Mouse (Mus musculus) lung, adult 2 months (tissue): ENCODE results near the gene Hmgcl. TPM values are rescaled to one million over a fixed set of nuclear protein-coding genes. Genes with fewer than 3 reads are reported as not detected.

Source experiments
- DNase-seq: peaks from one replicate; pipeline ENCODE4 v3.0.0; 2022
- H3K4me1 ChIP-seq: fragments of 200-500 bp; 2 replicates; pipeline ENCODE4 v1.6.1; 2011; ENCODE audit warnings: low read length; ENCODE audit not compliant: control insufficient read depth, insufficient read depth
- H3K4me3 ChIP-seq: fragments of 200-500 bp; replicated peaks from 2 replicates; pipeline ENCODE3; 2011; ENCODE audit warnings: low read depth, mild to moderate bottlenecking, control low read depth, low read length; ENCODE audit errors: extremely low read depth
- CTCF ChIP-seq: fragments of 200-500 bp; IDR thresholded peaks from 2 replicates; pipeline ENCODE4 v1.5.1; 2011; ENCODE audit warnings: mild to moderate bottlenecking, low read length, control low read depth; ENCODE audit not compliant: insufficient read depth
- POLR2A ChIP-seq: fragments of 200-500 bp; IDR thresholded peaks from 2 replicates; pipeline ENCODE4 v1.6.1; 2011; ENCODE audit warnings: low read depth, mild to moderate bottlenecking, control low read depth, low read length, borderline replicate concordance; ENCODE audit errors: extremely low read depth
- WGBS: fragments of 180-500 bp; shearing (Covaris S2); methylation state at CpG from one replicate; pipeline ENCODE4 v1.1.7; 2018; 5-methylcytosine and 5-hydroxymethylcytosine counted together
- polyA plus RNA-seq: library from polyadenylated mRNA; depleted of rRNA; stranded (reverse); fragments of >200 nt; gene quantifications from 2 replicates; pipeline ENCODE4 v1.2.3, GENCODE M21; 2012

Hmgcl gene
- polyA plus RNA-seq, 1 experiment, result 49.6 TPM

DNA sequence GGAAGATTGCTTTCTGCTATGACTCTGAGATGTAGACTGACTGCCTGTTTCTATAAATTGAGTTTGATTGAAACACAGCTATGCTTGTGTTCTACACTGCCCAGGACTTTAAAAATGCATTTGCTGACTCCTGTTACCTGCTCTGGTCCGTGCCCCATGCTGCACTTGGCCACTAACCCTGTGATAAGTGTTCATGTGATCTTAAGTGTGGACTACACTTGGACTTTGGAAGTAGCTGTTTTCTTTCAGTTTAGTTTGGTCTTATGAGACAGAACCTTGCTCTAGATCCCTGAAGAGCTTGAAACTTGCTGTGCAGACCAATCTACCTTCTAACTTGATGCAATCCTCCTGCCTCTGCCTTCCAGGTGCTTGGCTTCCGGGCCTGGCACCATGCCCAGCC, 21.8 kb upstream of the Hmgcl start:
- 68% methylated on average over 2 of the region's 2 CpGs for WGBS
- no peak for DNase-seq
- peaks cover 6% of the 10 kb centered on the region; the same call in 1 of the 2 replicates for H3K4me1 ChIP-seq
- H3K4me3 ChIP-seq, result no peak overlapping the region
- TF ChIP-seq POLR2A, result no peak
- no peak for TF ChIP-seq CTCF

- 79% methylated on average over 5 of the region's 5 CpGs for WGBS
- TF ChIP-seq POLR2A (no peak), CTCF (no peak)
- peaks cover 4% of the 10 kb centered on the region; the same call in 1 of the 2 replicates for H3K4me1 ChIP-seq
- DNase-seq, result no peak
- no peak overlapping the region for H3K4me3 ChIP-seq
These were observed 20.9 kb upstream of the Hmgcl start for GRCm38 (mm10) chr4:135925341-135925740.

DNA sequence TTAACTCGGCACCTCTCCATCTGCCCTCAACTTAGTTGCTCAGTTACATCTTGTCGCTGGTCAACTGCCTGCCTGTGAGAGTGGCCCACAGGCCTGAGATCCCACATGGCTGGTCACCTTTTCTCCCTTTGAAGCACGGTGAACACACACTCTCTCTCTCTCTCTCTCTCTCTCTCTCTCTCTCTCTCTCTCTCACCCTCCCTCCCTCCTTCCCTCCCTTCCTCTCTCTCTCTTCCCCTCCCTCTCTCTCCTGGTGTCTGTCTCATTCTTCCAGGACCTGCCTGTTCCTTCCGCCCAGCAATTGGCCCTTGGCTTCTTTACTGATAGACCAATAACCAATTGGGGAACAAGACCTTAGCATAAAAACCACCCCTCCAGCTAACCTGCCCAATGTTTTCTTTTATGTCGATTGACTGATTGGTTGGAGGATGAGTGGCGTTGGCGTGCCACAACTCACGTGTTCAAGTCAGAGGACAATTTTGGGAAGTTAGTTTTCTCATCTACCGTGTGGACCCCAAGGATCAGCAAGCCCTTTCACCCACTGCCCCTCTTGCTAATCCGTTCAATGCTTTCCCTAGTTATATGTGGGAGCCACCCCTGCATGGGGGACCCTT, 19.9 kb upstream of the Hmgcl start:
- Histone ChIP-seq H3K4me3 (no peak overlapping the region), H3K4me1 (peaks cover 4% of the 10 kb centered on the region; the same call in 1 of the 2 replicates)
- TF ChIP-seq POLR2A (no peak), CTCF (no peak)
- 85% methylated on average over 10 of the region's 10 CpGs for WGBS
- DNase-seq, result no peak

- no peak for DNase-seq
- WGBS, result 70% methylated on average over 3 of the region's 3 CpGs
- TF ChIP-seq POLR2A, result no peak
- no peak for TF ChIP-seq CTCF
- Histone ChIP-seq H3K4me3 (no peak overlapping the region), H3K4me1 (peaks cover 2% of the 10 kb centered on the region; the same call in 1 of the 2 replicates)
These were observed 19.4 kb upstream of the Hmgcl start for GRCm38 (mm10) chr4:135926861-135927260.

- 90% methylated on average over 9 of the region's 9 CpGs for WGBS
- H3K4me3 ChIP-seq, result no peak overlapping the region
- DNase-seq, result no peak
- no peak for TF ChIP-seq POLR2A
- TF ChIP-seq CTCF, result no peak
- no peaks in the 10 kb centered on the region for H3K4me1 ChIP-seq
These were observed 17.9 kb upstream of the Hmgcl start for GRCm38 (mm10) chr4:135928376-135928775.

- no peak for TF ChIP-seq CTCF
- no peak for TF ChIP-seq POLR2A
- DNase-seq, result no peak
These were observed 16.8 kb upstream of the Hmgcl start for GRCm38 (mm10) chr4:135929405-135929804.

GRCm38 (mm10) chr4:135929828-135930227, 16.4 kb upstream of the Hmgcl start:
- Histone ChIP-seq H3K4me3 (no peak overlapping the region), H3K4me1 (no peaks in the 10 kb centered on the region)
- 87% methylated on average over 9 of the region's 9 CpGs for WGBS
- no peak for DNase-seq
- no peak for TF ChIP-seq POLR2A
- TF ChIP-seq CTCF, result no peak

More at GRCm38 (mm10) chr4:135929405-135929804, 16.8 kb upstream of the Hmgcl start:
- no peaks in the 10 kb centered on the region for H3K4me1 ChIP-seq
- no peak overlapping the region for H3K4me3 ChIP-seq
- WGBS, result 85% methylated on average over 5 of the region's 5 CpGs

GRCm38 (mm10) chr4:135930239-135930638, 16.0 kb upstream of the Hmgcl start:
- H3K4me1 ChIP-seq, result no peaks in the 10 kb centered on the region
- WGBS, result 94% methylated on average over 8 of the region's 8 CpGs
- no peak overlapping the region for H3K4me3 ChIP-seq
- TF ChIP-seq CTCF (no peak), POLR2A (no peak)
- DNase-seq, result no peak

GRCm38 (mm10) chr4:135931832-135932231, 14.4 kb upstream of the Hmgcl start:
- Histone ChIP-seq H3K4me1 (no peaks in the 10 kb centered on the region), H3K4me3 (no peak overlapping the region)
- peak; percentile 75 for TF ChIP-seq CTCF
- TF ChIP-seq POLR2A, result no peak
- 62% methylated on average over 5 of the region's 5 CpGs for WGBS
- no peak for DNase-seq
